Comparison of ENCODE assay signal across 15 mouse cellular contexts in genomic region chrX:11701095-11701494, GRCm38 (mm10).
"Had no signal": no experiment of that assay in that cellular context is flagged by ENCODE, and none has a peak within 500 bp of the region (broad histone marks: within the 10 kb centered on the region; RNA-seq: fewer than 3 reads in every experiment).

No protein-coding gene starts in this region.

- H3K4me3 ChIP-seq: midbrain, embryonic 10.5 days; midbrain, embryonic 12.5 days; neural tube, embryonic 12.5 days; stomach, embryonic 15.5 days had no signal

- H3K27ac ChIP-seq: midbrain, embryonic 10.5 days; midbrain, embryonic 12.5 days; neural tube, embryonic 12.5 days; stomach, embryonic 15.5 days; stomach, postnatal 0 days had no signal

- ATAC-seq: midbrain, embryonic 16.5 days had no signal

- H3K9me3 ChIP-seq: midbrain, embryonic 10.5 days; midbrain, embryonic 12.5 days; neural tube, embryonic 12.5 days; stomach, embryonic 15.5 days had no signal

- DNase-seq: lung, adult 18-20 months; lung, embryonic 14.5 days; lung, postnatal 10 days; lung, postnatal 4 days; midbrain, embryonic 14.5 days; right cerebral cortex, postnatal 14 days; thymus, adult 2 months; thymus, postnatal 25 days; thymus, postnatal 4 days had no signal

- H3K9ac ChIP-seq: lung, embryonic 14.5 days; midbrain, embryonic 12.5 days; neural tube, embryonic 12.5 days; stomach, embryonic 15.5 days had no signal

- H3K4me1 ChIP-seq: midbrain, embryonic 10.5 days; midbrain, embryonic 12.5 days; neural tube, embryonic 12.5 days; stomach, embryonic 15.5 days had no signal

- H3K36me3 ChIP-seq: midbrain, embryonic 10.5 days; midbrain, embryonic 12.5 days; neural tube, embryonic 12.5 days; stomach, embryonic 15.5 days had no signal

- H3K27me3 ChIP-seq: neural tube, embryonic 12.5 days; stomach, embryonic 15.5 days had no signal
